Mouse (Mus musculus) left cerebral cortex, postnatal 10 days (tissue): Measurements from ENCODE around the gene Myo16. TPM values are rescaled to one million over a fixed set of nuclear protein-coding genes. Genes with fewer than 3 reads are reported as not detected.

Experiments used
- DNase-seq, 2 experiments: peaks; one replicate each; pipeline ENCODE4 v3.0.0; 2021 to 2022; ENCODE audit warnings: low spot score in 2 of 2, mixed read lengths in 1 of 2; ENCODE audit errors: extremely low spot score in 1 of 2
- intact Hi-C: fragments of 180-260 bp; cut with DNase I; formaldehyde crosslinking; loops from one replicate; pipeline ENCODE4 v1.15.1; 2025
- total RNA-seq, 2 experiments: library from RNA; stranded (reverse); gene quantifications; 2 replicates each; pipeline ENCODE4 v1.2.3; 2021

Myo16 gene
- total RNA-seq, 2 experiments from 2014 or later, result 92.5 to 107 TPM

DNA sequence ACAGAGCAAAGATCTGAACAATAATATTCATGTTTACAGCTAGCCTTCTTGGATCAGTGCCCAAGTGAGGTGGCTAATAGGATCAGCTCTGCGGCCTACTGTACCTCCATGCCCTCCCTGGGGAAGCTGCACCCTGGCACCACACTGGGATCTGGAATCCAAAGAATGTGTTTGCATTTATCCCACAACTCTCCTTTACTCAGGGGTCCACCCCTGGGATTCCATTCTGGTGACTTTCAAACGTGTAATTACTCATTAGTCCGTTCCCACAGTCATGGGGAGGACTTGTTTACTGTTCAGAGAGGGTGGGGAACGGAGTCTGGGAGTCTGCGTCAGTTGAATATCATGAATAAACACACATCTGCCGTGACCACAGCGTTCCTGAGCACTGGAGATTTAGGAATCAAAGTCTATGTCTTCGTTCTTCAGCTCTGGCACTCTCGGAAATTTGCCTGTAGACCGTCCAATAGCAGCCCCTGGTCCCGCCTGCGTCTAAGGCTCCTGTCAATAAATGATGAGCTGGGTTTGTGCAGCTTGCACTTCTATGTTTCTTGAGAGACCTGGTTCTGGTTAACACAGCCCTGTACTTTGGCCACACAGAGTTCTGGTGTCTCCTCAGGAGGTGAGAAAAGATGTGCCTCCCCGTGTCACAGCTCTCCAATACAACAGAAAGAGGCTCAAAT lies 511.3 kb downstream of the Myo16 start:
- intact Hi-C loops, result no loop called here
- DNase-seq, result no peak

DNA sequence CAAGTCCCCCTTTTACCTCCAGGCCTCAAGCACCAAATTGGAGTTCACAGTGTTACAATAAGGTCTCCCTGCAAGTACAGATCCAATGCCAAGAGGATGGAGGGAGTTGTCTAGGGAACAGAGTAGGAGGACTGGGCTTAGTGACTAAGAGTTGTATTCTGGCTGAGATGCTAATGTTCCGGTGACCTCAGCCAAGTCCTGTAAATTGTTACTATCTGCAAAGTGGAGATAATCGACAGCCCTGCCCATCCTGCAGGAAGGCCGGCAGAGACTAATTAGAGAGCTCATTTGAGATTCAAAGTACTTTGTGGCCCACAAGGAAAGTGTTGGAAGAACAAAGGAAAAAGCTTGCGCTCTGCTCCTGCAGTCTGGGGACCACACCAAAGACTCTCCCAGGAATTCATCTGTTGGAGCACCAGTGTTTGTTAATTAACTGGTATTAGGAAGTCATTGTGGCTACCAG lies 512.1 kb downstream of the Myo16 start:
- intact Hi-C loops, result no loop called here
- no peak for DNase-seq

DNA sequence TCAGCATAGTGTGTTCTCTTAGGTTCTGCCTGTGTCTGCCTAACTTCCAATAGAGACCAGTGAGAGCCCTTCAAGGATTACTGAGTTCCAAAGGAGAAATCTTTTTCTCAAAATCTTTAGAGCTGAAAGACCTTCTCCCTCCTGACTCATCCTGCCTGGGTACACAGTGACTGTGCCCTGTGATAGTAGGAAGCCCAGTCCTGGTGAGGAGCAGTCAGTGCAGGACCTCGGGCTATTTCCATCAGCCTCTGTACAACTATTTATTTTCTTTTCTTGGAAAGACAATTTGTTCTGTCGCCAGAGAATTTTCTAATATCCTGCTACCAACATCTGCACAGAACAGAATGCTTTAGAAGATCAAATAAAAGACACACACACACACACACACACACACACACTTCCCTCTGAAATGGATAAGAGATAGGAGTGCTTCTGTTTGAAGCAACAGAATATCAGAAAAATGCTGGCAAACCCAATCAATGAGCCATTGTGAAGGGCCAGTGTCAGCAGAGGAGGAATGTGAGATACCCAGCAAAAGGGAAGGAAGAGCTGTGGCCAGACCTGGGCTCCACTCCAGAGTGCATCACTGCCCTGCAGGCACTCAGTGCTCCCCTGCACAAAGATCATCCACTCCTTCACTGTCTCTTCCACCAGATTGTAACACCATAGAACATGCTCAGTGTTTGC lies 518.3 kb downstream of the Myo16 start:
- DNase-seq, result no peak
- intact Hi-C loops, result no loop called here

DNA sequence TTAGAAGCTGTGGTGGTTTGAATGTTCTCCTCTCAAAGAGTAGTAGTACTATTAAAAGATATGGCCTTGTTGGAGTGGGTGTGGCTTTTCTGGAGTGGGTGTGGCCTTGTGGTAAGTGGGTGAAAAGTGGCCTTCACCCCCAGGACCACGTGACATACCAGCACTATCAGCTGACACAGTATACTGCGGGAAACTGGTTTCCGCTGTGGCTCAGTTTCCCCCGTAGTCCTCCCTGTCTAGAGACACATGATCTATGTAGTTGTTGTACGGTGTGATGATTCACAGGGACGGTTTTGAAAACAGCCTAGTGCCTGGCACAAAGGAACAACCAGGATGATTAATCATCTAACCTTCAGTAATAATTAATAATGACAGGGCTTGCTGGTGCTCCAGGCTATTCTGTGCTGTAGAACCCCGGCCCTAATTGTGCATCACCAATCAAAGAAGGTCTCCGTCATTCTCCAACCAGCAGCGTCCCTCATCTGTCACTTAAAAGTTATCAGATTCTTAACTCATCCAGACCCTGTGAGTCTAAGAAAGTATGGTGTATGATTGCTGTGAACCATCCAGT lies 524.2 kb downstream of the Myo16 start:
- no peak for DNase-seq
- intact Hi-C loops, result no loop called here

DNA sequence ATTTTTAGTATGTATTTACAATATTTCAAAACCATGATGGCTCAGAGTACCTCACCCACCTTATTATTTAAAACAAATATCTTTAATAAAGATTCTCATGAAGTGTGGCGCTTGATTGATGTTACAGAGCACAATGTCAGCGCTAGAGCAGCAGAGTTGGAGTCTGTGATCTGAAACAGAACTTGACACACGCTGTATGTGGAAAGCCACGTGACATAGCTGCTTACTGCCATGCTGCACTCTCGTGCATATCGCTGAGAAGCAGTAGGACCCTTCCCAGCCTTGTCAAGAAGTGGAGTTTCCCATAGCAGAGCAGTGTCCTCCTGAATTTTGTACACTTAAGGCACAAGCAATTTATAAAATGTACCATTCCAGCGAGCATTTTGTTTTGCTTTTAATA lies 528.2 kb downstream of the Myo16 start:
- intact Hi-C loops, result no loop called here
- DNase-seq, result no peak

DNA sequence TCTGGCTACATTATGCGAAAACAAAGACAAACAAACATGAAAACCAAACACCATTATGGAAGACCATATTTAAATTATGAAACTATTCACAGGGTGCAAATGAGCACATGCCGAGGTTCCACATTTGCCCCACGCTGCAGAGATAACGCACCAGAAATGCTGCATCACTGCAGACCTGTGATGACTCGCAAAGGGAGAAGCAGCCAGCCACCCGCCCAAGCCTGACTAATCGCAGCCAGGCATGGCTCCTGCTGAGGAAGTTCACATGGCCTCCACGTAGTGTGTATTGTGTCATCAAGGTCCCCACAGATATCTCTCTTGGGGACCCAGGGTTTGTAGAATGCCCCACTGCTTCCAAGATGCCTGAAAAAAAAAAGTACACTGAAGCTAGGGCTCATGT lies 529.4 kb downstream of the Myo16 start:
- DNase-seq, result no peak
- intact Hi-C loops, result no loop called here

Other genes with a start within 250 kb of the Myo16 start
- gene Lig4, start 176.2 kb upstream of the Myo16 start, total RNA-seq, result 10 to 100 TPM; 11.2 TPM
- 10 to 100 TPM; 30.7 to 32.2 TPM for gene Abhd13, start 176.2 kb upstream of the Myo16 start, total RNA-seq
- gene Tnfsf13b, start 147.4 kb upstream of the Myo16 start, total RNA-seq, result 1 to 10 TPM; 2.6 to 3.6 TPM